8 mouse cellular contexts compared by ENCODE assay signal in genomic region chr13:96010861-96011511, GRCm38 (mm10).
DNase-seq lines count a peak whose midpoint lies in the region; ATAC-seq lines count a peak whose summit lies in the region.

No protein-coding gene starts in this region.

- H3K4me2 ChIP-seq in heart, embryonic 11.5 days, result peak overlapping the region; percentile 11; the same call in 1 of the 2 replicates
- no peak overlapping the region for H3K4me2 ChIP-seq in embryonic facial prominence, embryonic 14.5 days (ENCODE audit: low read depth, low read length)

- no peaks in the 10 kb centered on the region for H3K9me3 ChIP-seq in heart, embryonic 11.5 days (replicated peaks; ENCODE audit: control insufficient read depth, low read length)
- H3K9me3 ChIP-seq in embryonic facial prominence, embryonic 14.5 days (ENCODE audit: control insufficient read depth, low read length), result no peaks in the 10 kb centered on the region

- intact Hi-C loops in heart, postnatal 25 days (cut with DNase I), result no loop called here

- H3K9ac ChIP-seq in heart, embryonic 11.5 days (ENCODE audit: low read depth, low read length), result no peak overlapping the region
- no peak overlapping the region for H3K9ac ChIP-seq in embryonic facial prominence, embryonic 14.5 days (ENCODE audit: low read depth, low read length)

- H3K36me3 ChIP-seq in heart, embryonic 11.5 days (ENCODE audit: control insufficient read depth, insufficient read depth, low read length), result no peaks in the 10 kb centered on the region
- H3K36me3 ChIP-seq in embryonic facial prominence, embryonic 14.5 days (ENCODE audit: control insufficient read depth, insufficient read depth, low read length), result no peaks in the 10 kb centered on the region

- no peak overlapping the region for H3K27ac ChIP-seq in heart, embryonic 11.5 days (ENCODE audit: low read depth, low read length)
- H3K27ac ChIP-seq in embryonic facial prominence, embryonic 14.5 days (replicated peaks; ENCODE audit: low read depth, low read length), result no peak overlapping the region

- DNase-seq in heart, postnatal 25 days (ENCODE audit: low spot score), result no peak
- DNase-seq in embryonic facial prominence, embryonic 14.5 days (ENCODE audit: low spot score), result peak; percentile 8
- no peak for DNase-seq in urinary bladder, postnatal 10 days (ENCODE audit: low spot score)
- no peak for DNase-seq in spleen, adult 12 weeks (ENCODE audit: low spot score)
- no peak for DNase-seq in layer of hippocampus, adult 11-12 months (ENCODE audit: low spot score)

- H3K27me3 ChIP-seq in heart, embryonic 11.5 days (ENCODE audit: control insufficient read depth, insufficient read depth, low read length), result no peaks in the 10 kb centered on the region
- no peaks in the 10 kb centered on the region for H3K27me3 ChIP-seq in embryonic facial prominence, embryonic 14.5 days (replicated peaks; ENCODE audit: control insufficient read depth, insufficient read depth, low read length)

- no peak for ATAC-seq in heart, embryonic 11.5 days (replicated peaks; ENCODE audit: insufficient number of reproducible peaks, low FRiP score, low TSS enrichment)
- peak; percentile 71 for ATAC-seq in CD4-positive, CD25-positive, alpha-beta regulatory T cell, adult 4 months
- peak; percentile 33; the same call in 1 of the 2 replicates for ATAC-seq in embryonic facial prominence, embryonic 14.5 days (ENCODE audit: low read depth)
- ATAC-seq in megakaryocyte progenitor cell, adult 5-6 weeks (replicated peaks; ENCODE audit: poor library complexity), result peak; percentile 72; the same call in 1 of the 2 replicates

- H3K4me3 ChIP-seq in heart, embryonic 11.5 days (ENCODE audit: low read depth, low read length), result no peak overlapping the region
- no peak overlapping the region for H3K4me3 ChIP-seq in embryonic facial prominence, embryonic 14.5 days (ENCODE audit: low read depth, low read length)

- WGBS in heart, embryonic 11.5 days (ENCODE audit: insufficient replicate concordance), result 35% methylated on average over 11 of the region's 11 CpGs
- WGBS in embryonic facial prominence, embryonic 14.5 days, result 59% methylated on average over 11 of the region's 11 CpGs

- no peaks in the 10 kb centered on the region for H3K4me1 ChIP-seq in heart, embryonic 11.5 days (ENCODE audit: control insufficient read depth, insufficient read depth, low read length)
- no peaks in the 10 kb centered on the region for H3K4me1 ChIP-seq in embryonic facial prominence, embryonic 14.5 days (ENCODE audit: control insufficient read depth, insufficient read depth, low read length)
